Mouse (Mus musculus): Measurements from ENCODE around the gene Ctso. TPM values are rescaled to one million over a fixed set of nuclear protein-coding genes. Genes with fewer than 3 reads are reported as not detected.

The Ctso gene
- polyA plus RNA-seq, 1 experiment, result 2.0 TPM

GRCm38 (mm10) chr3:81961336-81961735 is 28.9 kb downstream of the Ctso start:
- Histone ChIP-seq H3K36me3 (ENCODE audit: control insufficient read depth, insufficient read depth, low read length, poor library complexity, severe bottlenecking) (no peaks in the 10 kb centered on the region), H3K9me3 (replicated peaks; ENCODE audit: control insufficient read depth, insufficient read depth, low read length, poor library complexity, severe bottlenecking) (no peaks in the 10 kb centered on the region), H3K27ac (ENCODE audit: insufficient read depth, low read length) (no peak overlapping the region), H3K9ac (ENCODE audit: low read depth, poor library complexity, severe bottlenecking) (no peak overlapping the region), H3K4me1 (ENCODE audit: control insufficient read depth, insufficient read depth, low read length) (no peaks in the 10 kb centered on the region), H3K27me3 (ENCODE audit: control insufficient read depth, insufficient read depth, low read length, poor library complexity, severe bottlenecking) (no peaks in the 10 kb centered on the region), H3K4me3 (ENCODE audit: low read depth, low read length) (no peak overlapping the region)
- TF ChIP-seq POLR2A (IDR thresholded peaks at IDR 0.05; ENCODE audit: insufficient read depth, low read length), result no peak
- TF ChIP-seq CTCF (IDR thresholded peaks at IDR 0.05; ENCODE audit: low read depth, low read length), result no peak
- no peak for TF ChIP-seq EP300 (IDR thresholded peaks at IDR 0.05; ENCODE audit: insufficient read depth, low read depth, low read length)

GRCm38 (mm10) chr3:81963768-81964167 is 31.4 kb downstream of the Ctso start:
- Histone ChIP-seq H3K4me1 (ENCODE audit: control insufficient read depth, insufficient read depth, low read length) (no peaks in the 10 kb centered on the region), H3K27me3 (ENCODE audit: control insufficient read depth, insufficient read depth, low read length, poor library complexity, severe bottlenecking) (no peaks in the 10 kb centered on the region), H3K9me3 (replicated peaks; ENCODE audit: control insufficient read depth, insufficient read depth, low read length, poor library complexity, severe bottlenecking) (no peaks in the 10 kb centered on the region), H3K36me3 (ENCODE audit: control insufficient read depth, insufficient read depth, low read length, poor library complexity, severe bottlenecking) (no peaks in the 10 kb centered on the region), H3K27ac (ENCODE audit: insufficient read depth, low read length) (no peak overlapping the region), H3K9ac (ENCODE audit: low read depth, poor library complexity, severe bottlenecking) (no peak overlapping the region), H3K4me3 (ENCODE audit: low read depth, low read length) (no peak overlapping the region)
- TF ChIP-seq CTCF (IDR thresholded peaks at IDR 0.05; ENCODE audit: low read depth, low read length) (no peak), EP300 (IDR thresholded peaks at IDR 0.05; ENCODE audit: insufficient read depth, low read depth, low read length) (no peak), POLR2A (IDR thresholded peaks at IDR 0.05; ENCODE audit: insufficient read depth, low read length) (no peak)

GRCm38 (mm10) chr3:81964596-81964995 is 32.2 kb downstream of the Ctso start:
- no peak overlapping the region for H3K27ac ChIP-seq (ENCODE audit: insufficient read depth, low read length)
- no peak overlapping the region for H3K4me3 ChIP-seq (ENCODE audit: low read depth, low read length)
- TF ChIP-seq CTCF (IDR thresholded peaks at IDR 0.05; ENCODE audit: low read depth, low read length) (no peak), POLR2A (IDR thresholded peaks at IDR 0.05; ENCODE audit: insufficient read depth, low read length) (no peak), EP300 (IDR thresholded peaks at IDR 0.05; ENCODE audit: insufficient read depth, low read depth, low read length) (no peak)
- H3K9ac ChIP-seq (ENCODE audit: low read depth, poor library complexity, severe bottlenecking), result no peak overlapping the region
- no peaks in the 10 kb centered on the region for H3K9me3 ChIP-seq (replicated peaks; ENCODE audit: control insufficient read depth, insufficient read depth, low read length, poor library complexity, severe bottlenecking)
- H3K27me3 ChIP-seq (ENCODE audit: control insufficient read depth, insufficient read depth, low read length, poor library complexity, severe bottlenecking), result no peaks in the 10 kb centered on the region
- H3K36me3 ChIP-seq (ENCODE audit: control insufficient read depth, insufficient read depth, low read length, poor library complexity, severe bottlenecking), result no peaks in the 10 kb centered on the region
- H3K4me1 ChIP-seq (ENCODE audit: control insufficient read depth, insufficient read depth, low read length), result no peaks in the 10 kb centered on the region

GRCm38 (mm10) chr3:81975607-81976006 is 43.2 kb downstream of the Ctso start:
- Histone ChIP-seq H3K9me3 (replicated peaks; ENCODE audit: control insufficient read depth, insufficient read depth, low read length, poor library complexity, severe bottlenecking) (no peaks in the 10 kb centered on the region), H3K27ac (ENCODE audit: insufficient read depth, low read length) (no peak overlapping the region), H3K36me3 (ENCODE audit: control insufficient read depth, insufficient read depth, low read length, poor library complexity, severe bottlenecking) (no peaks in the 10 kb centered on the region), H3K4me3 (ENCODE audit: low read depth, low read length) (no peak overlapping the region), H3K27me3 (ENCODE audit: control insufficient read depth, insufficient read depth, low read length, poor library complexity, severe bottlenecking) (no peaks in the 10 kb centered on the region), H3K4me1 (ENCODE audit: control insufficient read depth, insufficient read depth, low read length) (no peaks in the 10 kb centered on the region), H3K9ac (ENCODE audit: low read depth, poor library complexity, severe bottlenecking) (no peak overlapping the region)
- TF ChIP-seq POLR2A (IDR thresholded peaks at IDR 0.05; ENCODE audit: insufficient read depth, low read length) (no peak), EP300 (IDR thresholded peaks at IDR 0.05; ENCODE audit: insufficient read depth, low read depth, low read length) (no peak), CTCF (IDR thresholded peaks at IDR 0.05; ENCODE audit: low read depth, low read length) (no peak)

- no peaks in the 10 kb centered on the region for H3K36me3 ChIP-seq (ENCODE audit: control insufficient read depth, insufficient read depth, low read length, poor library complexity, severe bottlenecking)
- no peak for TF ChIP-seq EP300 (IDR thresholded peaks at IDR 0.05; ENCODE audit: insufficient read depth, low read depth, low read length)
- no peak for TF ChIP-seq POLR2A (IDR thresholded peaks at IDR 0.05; ENCODE audit: insufficient read depth, low read length)
- TF ChIP-seq CTCF (IDR thresholded peaks at IDR 0.05; ENCODE audit: low read depth, low read length), result no peak
- no peaks in the 10 kb centered on the region for H3K4me1 ChIP-seq (ENCODE audit: control insufficient read depth, insufficient read depth, low read length)
- no peak within 1 kb of the TSS for H3K27ac ChIP-seq (ENCODE audit: insufficient read depth, low read length)
- no peaks in the 10 kb centered on the region for H3K27me3 ChIP-seq (ENCODE audit: control insufficient read depth, insufficient read depth, low read length, poor library complexity, severe bottlenecking)
- H3K4me3 ChIP-seq (ENCODE audit: low read depth, low read length), result no peak within 1 kb of the TSS
- H3K9me3 ChIP-seq (replicated peaks; ENCODE audit: control insufficient read depth, insufficient read depth, low read length, poor library complexity, severe bottlenecking), result no peaks in the 10 kb centered on the region
- no peak within 1 kb of the TSS for H3K9ac ChIP-seq (ENCODE audit: low read depth, poor library complexity, severe bottlenecking)
Measured at GRCm38 (mm10) chr3:81976102-81976501, 43.7 kb downstream of the Ctso start, which contains the start of gene Tdo2. Gene Tdo2, minus strand, starts transcription at chr3:81976202.

GRCm38 (mm10) chr3:81981576-81981975 is 49.2 kb downstream of the Ctso start:
- no peaks in the 10 kb centered on the region for H3K36me3 ChIP-seq (ENCODE audit: control insufficient read depth, insufficient read depth, low read length, poor library complexity, severe bottlenecking)
- no peaks in the 10 kb centered on the region for H3K4me1 ChIP-seq (ENCODE audit: control insufficient read depth, insufficient read depth, low read length)
- no peak overlapping the region for H3K4me3 ChIP-seq (ENCODE audit: low read depth, low read length)
- TF ChIP-seq CTCF (IDR thresholded peaks at IDR 0.05; ENCODE audit: low read depth, low read length), result no peak
- TF ChIP-seq EP300 (IDR thresholded peaks at IDR 0.05; ENCODE audit: insufficient read depth, low read depth, low read length), result no peak
- TF ChIP-seq POLR2A (IDR thresholded peaks at IDR 0.05; ENCODE audit: insufficient read depth, low read length), result no peak
- no peaks in the 10 kb centered on the region for H3K27me3 ChIP-seq (ENCODE audit: control insufficient read depth, insufficient read depth, low read length, poor library complexity, severe bottlenecking)
- H3K27ac ChIP-seq (ENCODE audit: insufficient read depth, low read length), result no peak overlapping the region
- H3K9me3 ChIP-seq (replicated peaks; ENCODE audit: control insufficient read depth, insufficient read depth, low read length, poor library complexity, severe bottlenecking), result no peaks in the 10 kb centered on the region
- no peak overlapping the region for H3K9ac ChIP-seq (ENCODE audit: low read depth, poor library complexity, severe bottlenecking)

Data from ES-Bruce4 (cell line).